Mouse (Mus musculus) kidney, postnatal 25 days (tissue): ENCODE results near the gene Tbc1d5.

ENCODE experiments used
- DNase-seq, 2 experiments: peaks; one replicate each; pipeline ENCODE4 v3.0.0; 2021; ENCODE audit warnings: mixed read lengths in 2 of 2

The Tbc1d5 gene

DNA sequence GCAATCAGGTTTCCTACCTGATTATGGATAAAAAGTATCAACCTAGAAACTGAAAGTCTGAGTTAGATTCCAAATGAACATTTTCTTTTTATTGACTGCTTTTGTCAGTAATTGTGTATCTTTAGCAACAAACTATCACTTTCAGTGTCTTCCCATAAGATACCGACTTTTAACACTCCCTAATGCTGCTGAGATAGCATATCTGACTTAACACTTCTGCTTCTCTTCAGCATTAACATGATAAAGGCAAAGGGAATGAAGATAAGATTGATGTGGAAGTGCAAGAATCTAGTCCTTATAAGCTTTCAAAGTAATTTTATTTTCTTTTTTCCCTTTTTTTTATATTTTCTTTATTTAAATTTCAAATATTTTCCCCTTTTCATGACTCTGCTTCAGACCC is 138.3 kb downstream of the Tbc1d5 start:
- no peak for DNase-seq

DNA sequence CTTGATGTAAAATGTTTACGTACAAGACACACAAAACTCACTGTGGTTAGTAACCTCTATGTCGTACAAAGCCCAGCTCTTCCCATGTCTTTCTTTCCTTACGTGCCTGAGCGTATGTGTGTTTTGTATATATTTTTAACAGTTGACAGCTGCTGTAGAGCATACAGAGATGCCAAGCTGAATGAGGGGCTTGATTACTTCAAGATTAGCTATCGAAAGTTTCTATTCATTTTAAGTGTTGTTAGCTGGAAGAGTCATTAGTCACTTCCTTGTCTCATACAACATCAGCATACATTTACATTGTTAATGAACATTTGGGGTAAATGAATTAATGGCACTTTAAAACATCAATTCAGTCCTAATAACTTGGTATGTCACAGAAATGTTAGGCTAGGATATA is 155.9 kb downstream of the Tbc1d5 start:
- DNase-seq, result no peak

DNA sequence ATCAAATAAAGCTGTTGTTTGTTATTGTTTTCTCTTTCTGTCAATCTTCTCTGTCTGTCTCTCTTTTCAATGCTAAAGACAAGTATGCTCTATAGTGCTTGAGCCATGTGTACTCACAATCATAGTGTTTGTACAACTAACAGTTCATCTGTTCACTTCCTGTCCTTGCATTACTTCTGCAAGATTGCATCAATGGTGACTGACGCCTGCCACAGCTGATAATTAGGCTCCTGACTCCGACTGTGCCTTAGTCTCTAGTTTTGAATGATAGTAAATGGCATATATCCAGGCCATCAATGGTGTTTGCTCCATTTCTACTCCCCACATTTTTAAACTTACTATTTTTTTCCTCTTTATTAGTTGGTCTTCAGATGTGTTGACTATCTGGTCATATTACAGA is 162.8 kb downstream of the Tbc1d5 start:
- no peak for DNase-seq

DNA sequence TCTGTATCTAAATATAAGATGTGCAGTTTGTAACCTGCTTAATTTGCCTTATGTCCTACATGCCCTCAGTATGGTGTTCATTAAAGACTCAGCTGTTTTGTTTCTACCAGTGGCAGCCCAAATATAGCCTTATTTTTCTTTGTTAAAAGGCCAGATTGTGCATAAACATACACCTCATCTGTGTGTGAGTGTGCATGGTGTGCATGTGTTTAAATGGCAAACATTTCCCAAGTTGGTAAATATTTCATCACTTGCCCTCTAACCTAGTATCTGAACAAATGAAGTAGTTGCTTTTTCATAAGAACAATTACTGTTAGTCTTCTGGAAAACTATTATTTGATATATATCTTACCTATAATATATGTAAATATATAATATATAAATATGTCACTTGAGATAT is 165.2 kb downstream of the Tbc1d5 start:
- DNase-seq, result no peak

DNA sequence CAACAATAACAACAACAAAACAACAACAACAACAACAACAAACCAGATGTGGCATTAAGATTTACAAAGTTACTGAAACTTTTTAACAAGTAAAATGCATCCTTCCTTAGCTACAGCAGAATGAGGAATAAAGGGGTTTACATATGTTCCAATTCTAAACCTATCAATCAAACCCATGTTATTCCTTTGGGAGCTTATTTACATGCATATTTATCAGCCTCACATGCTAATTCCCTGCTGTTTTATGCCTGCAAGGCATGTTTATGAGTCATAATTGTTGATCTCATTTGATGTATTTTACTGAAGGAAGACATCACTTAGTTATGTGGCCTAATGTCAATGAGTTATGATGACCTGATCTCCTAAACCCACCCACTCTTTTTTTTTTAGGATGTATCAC is 176.0 kb downstream of the Tbc1d5 start:
- no peak for DNase-seq

DNA sequence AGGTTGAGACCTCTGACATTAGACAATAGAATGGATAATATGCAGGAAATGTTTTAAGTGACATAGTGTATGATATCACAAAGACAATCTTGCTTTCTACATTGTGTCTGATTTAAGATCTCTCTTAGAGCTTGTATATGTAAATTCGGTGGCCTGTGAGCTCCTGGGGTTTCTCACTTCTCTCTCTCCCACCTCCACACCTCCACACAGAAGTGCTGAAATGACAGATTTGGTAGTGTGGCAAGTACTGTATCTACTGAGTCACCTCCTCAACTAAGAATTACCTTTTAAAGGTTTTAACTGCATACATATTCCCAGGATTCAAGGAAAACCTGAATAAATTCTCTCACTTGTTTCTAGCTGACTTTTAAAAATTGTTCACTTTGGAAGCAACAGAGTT is 180.9 kb downstream of the Tbc1d5 start:
- DNase-seq, result no peak

DNA sequence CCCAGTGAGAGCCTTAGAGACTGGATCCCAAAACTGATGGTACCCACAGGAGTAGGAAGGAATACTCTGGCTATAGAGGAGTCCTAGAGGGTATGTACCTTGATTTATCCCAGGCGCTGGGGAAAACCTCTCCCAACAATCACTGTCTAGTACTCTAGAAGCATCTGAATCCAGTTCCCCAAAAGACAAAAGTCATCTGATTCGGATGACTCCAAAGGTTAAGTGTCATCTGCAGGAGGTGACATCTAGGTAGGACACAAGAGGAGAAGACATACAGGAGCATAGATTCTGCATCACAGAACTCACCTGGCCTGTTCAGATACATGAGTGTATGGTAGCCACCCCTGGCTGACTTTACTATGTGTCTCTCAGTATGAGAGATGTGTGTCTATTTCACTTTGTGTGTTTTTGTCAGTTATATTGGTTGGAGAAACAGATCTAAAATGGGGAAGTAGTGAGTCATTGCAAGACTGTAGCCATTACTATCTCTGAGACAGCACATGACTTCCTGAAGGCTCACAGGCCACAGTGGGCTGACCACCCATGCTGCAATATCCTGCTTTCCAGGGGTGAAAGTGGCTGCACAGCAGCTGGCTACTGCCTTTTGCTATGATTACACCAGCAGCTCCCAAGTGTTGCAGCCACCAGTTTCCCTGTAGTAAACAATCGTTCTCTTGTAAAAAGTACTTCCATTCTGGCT is 185.7 kb downstream of the Tbc1d5 start:
- DNase-seq, result peak in 1 of 2 experiments; percentile 36

DNA sequence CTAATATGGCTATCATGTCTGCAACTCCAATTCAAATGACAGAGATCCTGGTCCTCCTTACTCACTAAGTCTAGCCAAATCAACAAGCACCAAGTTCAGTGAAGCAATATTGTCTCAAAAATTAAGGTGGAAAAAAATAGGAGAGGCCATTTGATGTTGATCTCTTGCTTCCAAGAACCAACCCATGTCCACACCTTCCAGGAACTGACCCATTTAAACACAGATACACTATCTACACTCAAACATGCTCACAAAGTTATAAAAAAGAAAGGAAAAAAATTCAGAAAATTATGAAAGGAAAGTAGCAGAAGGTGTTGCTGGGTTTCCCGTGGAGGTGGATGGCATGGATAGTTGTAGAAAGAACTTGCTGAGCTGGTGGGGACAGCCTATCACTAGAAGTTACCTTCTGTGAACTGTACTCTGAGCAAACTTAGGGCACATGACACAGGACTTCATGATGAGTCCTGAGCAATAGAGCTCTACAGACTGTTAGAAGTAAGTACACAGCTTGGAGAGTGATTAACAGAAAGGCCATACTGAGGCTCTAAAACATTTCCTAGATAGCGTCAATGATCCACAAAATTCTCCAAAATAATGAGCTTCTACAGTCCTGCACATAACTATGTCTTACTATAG is 188.3 kb downstream of the Tbc1d5 start:
- no peak for DNase-seq

DNA sequence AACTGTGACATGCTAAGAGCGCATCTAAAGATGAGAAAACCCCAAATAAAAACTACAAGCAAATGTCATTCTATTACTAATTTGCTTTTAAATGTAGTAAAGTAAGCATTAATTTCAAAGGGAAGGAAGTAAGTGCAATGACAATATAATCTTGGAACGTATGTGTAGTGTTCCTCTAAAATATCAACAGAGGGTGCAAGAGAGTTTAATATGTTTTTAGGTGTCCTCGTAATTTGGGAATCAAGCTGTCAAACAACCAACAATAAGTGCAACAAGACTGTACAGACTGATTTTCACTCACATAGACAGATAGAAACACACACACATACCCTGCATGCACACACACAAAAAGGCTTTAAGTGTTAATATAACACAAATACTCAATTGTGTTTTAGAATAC is 191.2 kb downstream of the Tbc1d5 start:
- DNase-seq, result no peak

DNA sequence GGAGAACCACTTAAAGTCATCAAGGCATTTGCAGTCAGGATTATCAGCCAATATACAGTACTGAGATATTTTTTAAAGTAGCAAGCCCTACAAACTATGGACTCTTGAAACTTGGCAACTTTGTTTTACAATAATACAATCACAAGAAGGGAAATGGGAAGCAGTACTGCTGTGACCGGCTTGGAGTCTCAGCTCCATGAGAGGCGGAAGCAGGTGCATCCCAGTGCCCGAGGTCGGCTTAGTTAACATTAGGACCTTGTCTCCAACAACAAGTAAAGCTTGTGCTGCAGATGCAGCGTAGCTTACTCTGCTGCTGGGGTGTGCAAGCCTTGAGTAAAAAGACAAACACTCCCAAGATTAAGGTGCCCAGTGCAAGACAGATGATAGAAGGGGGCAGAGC is 197.2 kb downstream of the Tbc1d5 start:
- no peak for DNase-seq

DNA sequence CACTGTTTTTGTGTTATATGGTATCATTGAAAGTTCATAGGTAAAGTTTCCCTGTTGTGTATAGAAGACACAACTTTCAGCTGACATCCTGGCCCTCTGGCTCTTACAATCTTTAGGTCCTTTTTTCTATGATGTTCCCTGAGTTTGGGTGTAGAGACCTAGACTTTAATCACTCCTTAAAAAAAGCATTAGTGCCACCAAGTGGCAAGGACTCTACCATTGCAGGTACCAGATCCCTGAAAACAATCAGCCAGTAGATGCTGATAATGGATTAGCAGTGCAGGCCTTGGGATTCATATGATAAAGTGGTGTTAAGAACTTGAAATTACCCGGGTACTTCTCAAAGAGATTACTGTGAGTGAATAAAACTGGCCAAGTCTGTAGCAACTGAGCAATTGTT is 207.0 kb downstream of the Tbc1d5 start:
- no peak for DNase-seq

DNA sequence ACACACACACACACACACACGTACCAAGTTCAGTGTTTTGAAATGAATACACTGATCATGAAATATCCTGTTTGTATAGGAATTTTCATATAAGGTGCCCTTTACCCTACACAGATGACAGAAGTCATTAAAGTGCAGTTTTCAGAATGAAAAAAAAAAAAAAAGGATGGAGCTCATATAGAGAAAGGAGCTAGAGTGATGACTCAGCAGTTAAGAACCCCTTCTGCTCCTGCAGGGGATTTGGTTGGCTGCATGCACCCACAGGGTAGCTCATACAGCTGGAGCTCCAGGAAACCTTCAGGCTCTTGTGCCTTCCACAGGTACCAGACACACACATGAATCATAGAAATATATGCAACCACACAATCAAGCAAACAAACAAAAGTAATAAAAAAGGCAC is 213.0 kb downstream of the Tbc1d5 start:
- DNase-seq, result no peak

DNA sequence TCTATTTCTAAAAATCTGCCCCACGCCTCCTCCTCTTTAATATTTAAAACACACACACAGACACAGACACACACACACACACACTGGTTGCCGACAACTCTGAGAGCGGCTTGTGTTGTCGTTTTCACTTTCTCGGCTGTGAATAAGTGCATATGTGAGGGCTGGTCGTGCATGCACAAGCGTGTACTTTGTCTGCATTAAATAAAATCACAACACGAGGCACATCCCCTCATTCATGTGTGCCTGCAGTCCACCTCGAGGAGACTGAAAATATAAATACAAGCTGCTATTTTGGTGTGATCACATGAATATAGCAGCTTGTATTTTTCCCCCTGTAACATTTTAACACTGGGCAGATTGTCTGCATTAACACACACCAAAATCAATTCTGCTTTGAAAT is 224.8 kb downstream of the Tbc1d5 start:
- no peak for DNase-seq

DNA sequence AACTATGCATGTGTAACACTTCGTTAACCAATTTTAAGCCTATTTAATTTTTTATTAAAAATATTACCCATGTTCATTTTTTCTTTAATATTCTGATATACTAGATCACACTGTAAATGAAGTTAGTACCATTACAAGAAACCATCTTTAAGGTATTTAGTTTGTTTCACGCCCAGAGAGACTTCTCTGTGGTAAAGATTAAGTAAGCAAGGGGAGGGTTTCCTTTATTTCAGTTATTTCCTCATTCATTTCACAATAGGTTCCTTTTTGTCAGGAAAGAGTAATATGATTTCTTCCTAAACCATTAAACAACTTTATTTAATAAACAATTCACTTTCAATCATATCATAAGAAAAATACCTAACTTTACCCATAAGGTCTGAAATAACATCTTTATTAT is 256.8 kb downstream of the Tbc1d5 start:
- no peak for DNase-seq

DNA sequence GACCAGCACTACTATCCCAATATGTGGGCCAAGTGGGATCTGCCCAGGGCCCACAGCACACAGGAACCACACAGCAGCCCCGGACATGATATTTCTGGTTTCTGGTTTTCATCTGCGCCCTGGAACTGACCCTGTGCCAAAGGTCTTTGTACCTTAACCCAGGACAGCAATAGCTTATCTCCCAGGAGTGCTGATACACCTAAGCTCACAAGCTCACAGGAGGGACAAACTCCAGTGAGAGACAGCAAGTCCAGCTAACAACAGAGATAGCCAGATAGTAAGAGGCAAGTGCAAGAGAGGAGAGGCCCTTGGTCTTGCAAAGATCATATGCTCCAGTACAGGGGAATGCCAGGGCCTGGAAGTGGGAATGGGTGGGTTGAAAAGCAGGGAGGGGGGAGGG is 263.9 kb downstream of the Tbc1d5 start:
- DNase-seq, result no peak

DNA sequence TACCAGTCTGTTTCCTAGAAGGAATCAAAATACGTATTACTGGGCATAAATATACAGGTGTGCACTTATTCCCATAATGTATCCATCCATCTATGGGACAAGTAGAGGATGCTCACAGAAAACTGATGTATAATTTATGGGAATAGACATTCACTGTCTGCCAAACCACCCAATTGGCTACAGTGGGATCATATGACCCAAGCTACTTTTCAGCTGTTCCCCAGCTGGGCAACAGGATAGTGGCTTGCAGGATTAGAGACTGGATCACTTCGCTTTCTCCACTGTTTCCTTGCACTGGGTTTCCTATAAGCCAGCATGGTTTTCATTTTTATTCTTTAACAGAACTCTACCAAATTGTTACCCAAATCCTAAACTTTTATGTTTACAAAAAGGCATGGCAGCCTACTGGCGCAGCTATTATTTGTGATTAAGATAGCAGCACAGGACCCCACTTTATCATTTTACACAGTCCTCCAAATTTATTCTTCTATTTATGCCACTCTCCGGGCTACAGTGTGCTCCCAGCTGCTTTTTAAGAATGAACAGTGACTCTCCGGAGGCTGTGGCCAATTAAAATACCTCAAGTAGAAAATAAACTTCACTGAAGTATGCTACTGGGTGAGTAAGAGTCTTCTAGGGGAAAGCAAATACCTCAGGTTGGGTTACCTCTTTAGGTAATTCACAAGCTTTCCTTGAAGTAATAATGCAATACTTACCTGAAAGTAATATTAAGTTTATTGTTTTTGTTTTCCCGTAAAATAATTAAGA is 270.4 kb downstream of the Tbc1d5 start:
- no peak for DNase-seq

DNA sequence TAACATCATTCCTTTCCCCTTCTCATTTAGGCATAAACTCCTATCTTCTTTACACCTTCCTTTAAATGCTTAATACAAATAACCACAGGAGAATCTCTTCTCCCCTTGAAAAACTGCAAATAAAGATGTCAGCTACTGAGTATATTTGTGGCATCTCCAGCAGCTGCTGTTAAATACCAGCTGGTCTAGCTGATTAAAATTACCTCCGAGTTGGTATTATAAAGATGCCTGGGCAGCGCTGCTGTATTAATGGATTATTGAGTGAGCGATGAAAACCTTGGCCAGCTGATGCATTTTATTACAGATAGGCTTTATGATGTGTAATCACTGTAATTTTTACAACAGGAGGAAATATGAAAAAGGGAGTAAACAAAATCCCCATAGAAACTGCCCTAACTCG is 271.0 kb downstream of the Tbc1d5 start:
- no peak for DNase-seq

DNA sequence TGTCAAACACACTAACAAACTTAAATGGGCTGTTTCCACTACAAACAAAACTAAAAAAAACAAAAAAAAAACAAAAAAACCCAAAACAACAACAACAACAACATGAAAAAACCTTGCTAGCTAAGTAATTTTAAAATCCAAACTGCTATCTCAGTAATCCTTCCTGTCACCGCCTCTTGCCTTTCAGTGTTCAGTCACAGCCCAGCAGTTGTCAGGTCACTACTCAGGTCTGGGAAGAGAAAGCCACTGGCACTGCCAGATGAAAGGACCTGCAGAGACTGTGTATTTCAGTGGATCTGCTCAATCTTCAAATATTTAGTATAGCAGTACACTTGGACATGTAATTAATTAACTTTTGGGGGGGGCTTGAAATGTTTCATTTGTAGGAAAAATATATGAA is 272.5 kb downstream of the Tbc1d5 start:
- no peak for DNase-seq

DNA sequence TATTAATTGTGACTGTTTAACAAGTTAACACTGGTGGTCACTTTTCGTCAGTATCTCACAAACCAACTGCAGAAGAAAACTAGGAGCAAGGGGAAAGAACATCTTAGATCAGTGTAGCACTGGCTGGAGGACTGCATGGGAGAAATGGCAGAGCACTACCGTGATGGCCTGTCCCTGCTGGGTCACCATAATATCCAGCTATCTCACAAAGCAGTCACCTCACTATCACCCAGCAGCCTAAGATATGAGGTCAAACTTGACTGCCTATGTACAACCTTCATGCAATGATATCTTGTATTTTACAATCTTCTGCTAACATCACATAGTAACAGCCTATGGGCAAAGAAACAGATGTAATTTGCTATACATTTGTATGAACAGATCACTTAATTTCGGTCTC is 274.7 kb downstream of the Tbc1d5 start:
- DNase-seq, result no peak

DNA sequence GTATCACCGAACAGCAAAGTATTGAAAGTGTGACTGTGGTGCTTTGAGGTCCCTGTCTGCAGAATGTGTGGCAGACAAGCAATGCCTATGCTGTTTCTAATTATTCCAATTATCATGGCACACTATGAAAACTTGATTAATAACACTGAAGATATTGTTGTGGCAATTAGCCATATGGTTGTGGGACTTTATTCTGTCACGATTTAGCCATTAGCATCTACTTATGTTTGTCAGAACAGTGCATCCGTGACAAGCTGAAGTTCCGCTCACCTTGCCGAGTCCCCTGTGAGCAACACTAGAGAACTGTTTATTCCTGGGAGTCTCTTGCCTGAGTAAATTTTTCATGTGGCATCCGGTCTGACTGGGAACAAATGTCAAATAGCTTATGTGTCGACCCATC is 281.3 kb downstream of the Tbc1d5 start:
- no peak for DNase-seq

DNA sequence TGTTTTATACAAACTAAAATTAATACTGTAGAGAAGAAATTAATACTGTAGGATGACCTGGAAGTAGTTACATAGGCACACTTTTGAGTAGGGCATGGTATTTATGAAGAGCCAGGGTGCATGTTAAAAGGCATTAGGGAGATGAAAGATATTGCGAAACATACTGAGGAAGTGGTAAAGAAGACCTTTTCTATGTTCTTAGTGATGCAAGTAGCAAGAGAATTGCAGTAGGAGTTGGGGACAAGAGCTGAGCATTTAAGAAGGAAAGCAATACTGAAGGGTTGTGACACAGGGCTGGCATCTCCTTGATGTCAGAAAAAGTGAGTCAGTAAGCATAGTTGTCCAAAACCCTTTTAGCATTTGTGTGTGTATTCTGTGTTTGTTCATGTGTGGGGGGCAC is 289.7 kb downstream of the Tbc1d5 start:
- no peak for DNase-seq

DNA sequence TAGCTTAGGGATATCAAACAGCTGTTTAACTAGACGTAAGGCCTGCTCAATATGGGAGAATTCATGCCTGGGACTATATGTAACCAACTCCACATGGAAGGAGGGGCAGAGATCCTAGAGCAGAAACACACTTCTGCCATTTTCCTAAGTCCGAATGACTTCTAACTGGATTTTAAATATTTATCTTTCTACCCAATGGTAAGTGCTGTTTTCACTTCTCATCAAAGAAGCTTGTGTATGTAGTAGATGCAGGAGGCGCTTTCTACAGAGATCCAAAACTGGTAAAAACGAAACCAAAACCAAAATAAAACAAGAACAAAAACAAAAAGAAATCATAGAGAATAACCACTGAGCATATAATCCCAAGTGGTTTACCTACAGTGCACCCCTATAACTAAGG is 299.2 kb downstream of the Tbc1d5 start:
- no peak for DNase-seq

DNA sequence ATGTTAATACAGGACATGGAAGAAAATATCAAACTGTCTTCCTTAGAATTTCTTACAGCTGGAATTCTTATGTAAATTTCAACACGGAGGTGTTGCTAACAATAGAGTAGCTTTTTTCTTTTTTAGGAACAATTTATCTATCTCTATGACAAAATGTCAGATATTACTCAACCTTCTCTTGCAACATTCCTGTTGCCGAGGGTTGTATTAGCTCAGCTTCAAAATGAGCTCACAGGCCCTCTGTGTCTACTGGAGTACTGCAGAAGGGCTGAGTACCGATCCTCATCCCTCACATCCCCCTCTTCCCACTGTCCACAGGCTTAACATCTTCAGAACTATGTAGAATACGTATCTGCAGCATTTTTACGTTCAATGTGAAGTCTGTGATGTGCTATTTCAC is 302.7 kb downstream of the Tbc1d5 start:
- DNase-seq, result no peak

DNA sequence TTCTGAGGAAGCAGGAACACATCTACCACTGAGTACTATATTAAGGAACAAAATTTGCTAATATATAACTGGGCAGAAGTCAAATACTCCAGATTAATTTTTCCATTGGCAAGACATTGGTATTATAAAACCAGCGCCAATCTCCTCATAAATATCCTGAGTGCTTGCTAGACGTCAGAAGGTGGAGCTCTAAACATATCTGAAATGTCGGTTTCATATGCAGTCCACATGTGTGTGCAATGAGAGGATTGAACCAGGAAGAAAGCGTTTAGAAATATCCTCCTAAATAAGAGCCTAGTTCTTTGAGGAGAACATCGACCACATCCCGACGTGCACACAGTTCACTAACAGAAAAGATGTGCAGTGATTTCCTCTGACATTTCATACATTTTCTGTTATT is 305.1 kb downstream of the Tbc1d5 start:
- DNase-seq, result no peak
